Mouse (Mus musculus): Measurements from ENCODE around the gene Blzf1. TPM values are rescaled to one million over a fixed set of nuclear protein-coding genes. Genes with fewer than 3 reads are reported as not detected.
A peak's percentile ranks its signal among the peaks of the same experiment; 100 is the strongest.

The Blzf1 gene
- 23.9 and 25.4 TPM in 2 replicates for polyA plus RNA-seq (2014; fragmentation: Nextera tagmentation; extraction: Ambion mirVana)

DNA sequence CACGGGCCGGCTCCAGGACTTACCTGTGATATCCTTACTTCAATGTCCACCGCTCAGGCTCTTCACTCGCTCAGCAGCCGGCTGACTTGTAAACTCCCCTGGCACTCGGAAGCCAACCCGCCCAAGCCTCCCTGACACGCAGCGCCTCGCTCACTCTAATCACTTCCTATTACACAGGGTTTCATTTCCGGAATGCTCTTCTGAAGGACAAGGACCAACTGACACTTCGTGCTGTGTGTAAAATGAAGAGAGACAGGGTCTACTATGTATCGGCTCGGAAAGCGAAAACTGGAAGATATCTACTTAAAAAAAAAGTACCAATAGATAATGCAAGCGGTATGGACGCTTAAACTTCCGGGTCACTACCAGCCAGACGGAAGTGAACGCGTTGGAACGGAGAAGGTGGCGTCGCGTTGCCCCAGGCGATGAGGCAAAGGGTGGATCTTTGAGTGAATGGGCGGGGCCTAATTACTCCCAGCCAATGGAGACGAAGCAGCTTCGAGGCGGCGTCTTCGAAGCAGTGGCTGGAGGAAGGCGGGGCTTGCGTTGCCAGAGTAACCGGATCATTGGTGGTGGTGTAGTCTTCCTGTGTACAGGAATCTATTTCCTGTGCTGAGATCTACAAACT, at the start of gene Blzf1:
Gene Blzf1 (minus strand): TSS at position 366 of the 628 bp plus-strand sequence.
- H3K27ac ChIP-seq (ENCODE audit: low read depth, low read length), result peak within 1 kb of the TSS; percentile 44; the same call in 1 of the 2 replicates
- peaks cover 2% of the 10 kb centered on the region for H3K36me3 ChIP-seq (ENCODE audit: control insufficient read depth, insufficient read depth, low read length)
- peak within 1 kb of the TSS; percentile 77 for H3K4me3 ChIP-seq (ENCODE audit: low read length)
- peak within 1 kb of the TSS; percentile 77 for H3K4me2 ChIP-seq (replicated peaks; ENCODE audit: low read depth, low read length)
- H3K4me1 ChIP-seq (ENCODE audit: control insufficient read depth, insufficient read depth, low read length), result peaks cover 5% of the 10 kb centered on the region; the same call in 1 of the 2 replicates
- H3K27me3 ChIP-seq (ENCODE audit: control insufficient read depth, insufficient read depth, low read length), result no peaks in the 10 kb centered on the region
- H3K9ac ChIP-seq (ENCODE audit: low read depth, low read length), result peak within 1 kb of the TSS; percentile 76
- no peaks in the 10 kb centered on the region for H3K9me3 ChIP-seq (ENCODE audit: control insufficient read depth, low read length)
- 0% methylated on average over 35 of the region's 35 CpGs for WGBS
- ATAC-seq (ENCODE audit: low FRiP score, low TSS enrichment), result peak; percentile 99

DNA sequence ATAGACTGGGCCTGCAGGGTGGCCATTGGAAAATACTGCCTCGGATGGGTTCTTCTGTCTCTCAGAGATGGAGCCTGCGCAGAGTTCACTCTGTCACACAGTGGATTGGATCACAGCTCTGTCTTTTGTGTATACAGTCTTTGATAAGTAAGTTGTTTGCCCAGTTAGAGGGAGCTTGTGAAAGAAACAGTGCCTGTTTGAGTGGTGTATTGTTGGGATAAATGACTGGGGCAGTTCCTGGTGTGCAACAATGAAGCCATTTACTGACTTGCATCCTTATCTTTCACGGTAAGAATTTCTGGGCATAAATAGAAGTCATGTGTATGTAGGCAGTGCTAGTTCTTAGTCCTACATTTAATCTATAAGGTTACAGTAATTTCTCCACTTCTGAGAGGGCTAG, 46.2 kb upstream of the Blzf1 start:
- Histone ChIP-seq H3K9ac (ENCODE audit: low read depth, low read length) (no peak overlapping the region), H3K4me3 (ENCODE audit: low read length) (no peak overlapping the region), H3K9me3 (ENCODE audit: control insufficient read depth, low read length) (no peaks in the 10 kb centered on the region), H3K36me3 (ENCODE audit: control insufficient read depth, insufficient read depth, low read length) (peaks cover under 1% of the 10 kb centered on the region; the same call in 1 of the 2 replicates), H3K4me2 (replicated peaks; ENCODE audit: low read depth, low read length) (no peak overlapping the region), H3K27ac (ENCODE audit: low read depth, low read length) (no peak overlapping the region), H3K27me3 (ENCODE audit: control insufficient read depth, insufficient read depth, low read length) (no peaks in the 10 kb centered on the region), H3K4me1 (ENCODE audit: control insufficient read depth, insufficient read depth, low read length) (no peaks in the 10 kb centered on the region)
- ATAC-seq (ENCODE audit: low FRiP score, low TSS enrichment), result no peak
- 89% methylated on average over 3 of the region's 3 CpGs for WGBS

DNA sequence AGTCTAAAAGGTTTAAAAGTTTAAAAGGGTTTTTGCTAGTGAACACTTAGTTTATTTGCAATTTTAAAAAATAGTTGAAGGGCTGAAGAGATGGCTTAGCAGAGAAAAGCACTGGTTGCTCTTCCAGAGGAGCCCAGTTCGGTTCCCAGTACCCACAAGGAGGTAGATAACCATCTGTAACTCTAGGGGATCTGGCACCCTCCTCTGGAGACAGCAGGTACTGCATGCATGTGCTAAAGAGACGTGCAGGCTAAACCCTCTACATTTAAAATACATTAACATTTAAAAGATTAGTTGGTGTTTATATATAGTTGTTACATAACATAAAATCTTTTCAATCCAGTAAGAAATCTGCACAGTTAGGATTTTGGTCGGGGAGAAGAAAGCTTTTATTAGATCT, 34.9 kb upstream of the Blzf1 start:
- no peak overlapping the region for H3K4me2 ChIP-seq (replicated peaks; ENCODE audit: low read depth, low read length)
- 88% methylated on average over 3 of the region's 3 CpGs for WGBS
- ATAC-seq (ENCODE audit: low FRiP score, low TSS enrichment), result no peak
- no peak overlapping the region for H3K27ac ChIP-seq (ENCODE audit: low read depth, low read length)
- no peaks in the 10 kb centered on the region for H3K9me3 ChIP-seq (ENCODE audit: control insufficient read depth, low read length)
- H3K9ac ChIP-seq (ENCODE audit: low read depth, low read length), result no peak overlapping the region
- H3K4me3 ChIP-seq (ENCODE audit: low read length), result no peak overlapping the region
- peaks cover 15% of the 10 kb centered on the region; the same call in 1 of the 2 replicates for H3K36me3 ChIP-seq (ENCODE audit: control insufficient read depth, insufficient read depth, low read length)
- H3K27me3 ChIP-seq (ENCODE audit: control insufficient read depth, insufficient read depth, low read length), result no peaks in the 10 kb centered on the region
- H3K4me1 ChIP-seq (ENCODE audit: control insufficient read depth, insufficient read depth, low read length), result no peaks in the 10 kb centered on the region

DNA sequence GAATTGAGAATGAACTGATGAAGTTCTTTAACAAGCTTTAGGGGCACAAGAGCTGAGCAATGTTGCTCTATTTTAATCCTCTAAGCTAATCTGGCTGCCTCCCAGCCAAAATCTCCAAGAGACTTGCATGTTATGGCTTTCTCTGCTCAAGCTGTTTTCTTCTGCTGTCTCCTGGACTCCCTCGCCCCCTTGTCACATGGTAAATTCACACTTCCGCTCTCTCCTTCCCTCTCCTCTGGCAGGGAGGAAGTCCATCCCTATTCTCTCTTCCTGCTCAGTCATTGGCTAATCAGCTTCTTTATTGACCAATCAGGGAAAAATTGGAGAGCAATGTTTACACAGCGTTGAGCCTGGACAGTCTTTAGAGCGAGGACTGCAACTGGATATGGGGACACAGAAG, 28.6 kb upstream of the Blzf1 start:
- Histone ChIP-seq H3K27ac (ENCODE audit: low read depth, low read length) (no peak overlapping the region), H3K9me3 (ENCODE audit: control insufficient read depth, low read length) (no peaks in the 10 kb centered on the region), H3K4me3 (ENCODE audit: low read length) (no peak overlapping the region), H3K27me3 (ENCODE audit: control insufficient read depth, insufficient read depth, low read length) (no peaks in the 10 kb centered on the region), H3K4me1 (ENCODE audit: control insufficient read depth, insufficient read depth, low read length) (no peaks in the 10 kb centered on the region), H3K9ac (ENCODE audit: low read depth, low read length) (no peak overlapping the region), H3K4me2 (replicated peaks; ENCODE audit: low read depth, low read length) (no peak overlapping the region), H3K36me3 (ENCODE audit: control insufficient read depth, insufficient read depth, low read length) (peaks cover 13% of the 10 kb centered on the region; the same call in 1 of the 2 replicates)
- 76% methylated on average over 4 of the region's 4 CpGs for WGBS
- ATAC-seq (ENCODE audit: low FRiP score, low TSS enrichment), result no peak

DNA sequence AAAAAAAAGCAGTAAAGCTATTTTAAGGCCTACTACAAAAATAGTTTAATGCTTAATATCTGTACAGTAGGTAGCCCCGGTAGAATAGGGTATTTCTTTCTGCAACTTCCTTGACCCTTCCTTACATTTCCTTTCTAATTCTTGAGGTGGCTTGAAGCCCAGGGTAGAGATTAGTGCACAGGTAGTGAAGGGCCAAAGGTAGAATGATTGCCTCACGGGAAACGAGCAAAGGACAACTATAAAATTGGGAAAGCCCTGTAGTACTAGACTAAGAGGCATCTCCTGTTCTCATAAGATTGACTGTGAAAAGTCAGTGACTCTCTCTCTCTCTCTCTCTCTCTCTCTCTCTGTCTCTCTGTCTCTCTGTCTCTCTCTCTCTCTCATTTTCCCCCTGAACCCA, 28.1 kb upstream of the Blzf1 start:
- Histone ChIP-seq H3K4me3 (ENCODE audit: low read length) (no peak overlapping the region), H3K9me3 (ENCODE audit: control insufficient read depth, low read length) (no peaks in the 10 kb centered on the region), H3K36me3 (ENCODE audit: control insufficient read depth, insufficient read depth, low read length) (peaks cover 17% of the 10 kb centered on the region; the same call in 1 of the 2 replicates), H3K4me2 (replicated peaks; ENCODE audit: low read depth, low read length) (no peak overlapping the region), H3K27ac (ENCODE audit: low read depth, low read length) (no peak overlapping the region), H3K27me3 (ENCODE audit: control insufficient read depth, insufficient read depth, low read length) (no peaks in the 10 kb centered on the region), H3K9ac (ENCODE audit: low read depth, low read length) (no peak overlapping the region), H3K4me1 (ENCODE audit: control insufficient read depth, insufficient read depth, low read length) (no peaks in the 10 kb centered on the region)
- no peak for ATAC-seq (ENCODE audit: low FRiP score, low TSS enrichment)
- 92% methylated on average over 3 of the region's 3 CpGs for WGBS

DNA sequence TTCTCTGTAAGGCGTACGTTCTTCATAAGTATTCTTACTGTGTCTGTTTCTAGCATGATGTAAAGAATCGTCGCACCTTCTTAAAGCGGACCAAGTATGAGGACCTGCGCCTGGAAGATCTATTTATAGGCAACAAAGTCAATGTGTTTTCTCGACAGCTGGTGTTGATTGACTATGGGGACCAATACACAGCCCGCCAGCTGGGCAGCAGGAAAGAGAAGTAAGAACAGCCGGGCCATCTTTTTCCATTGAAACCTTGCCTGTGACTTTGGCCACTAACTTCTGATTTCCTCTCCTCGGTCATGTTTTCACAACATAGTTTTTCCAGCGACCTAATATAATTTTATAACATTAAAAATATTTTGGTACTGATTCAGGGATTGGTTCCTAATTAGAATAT, 25.3 kb upstream of the Blzf1 start:
- Histone ChIP-seq H3K9ac (ENCODE audit: low read depth, low read length) (no peak overlapping the region), H3K4me3 (ENCODE audit: low read length) (no peak overlapping the region), H3K4me2 (replicated peaks; ENCODE audit: low read depth, low read length) (no peak overlapping the region), H3K9me3 (ENCODE audit: control insufficient read depth, low read length) (no peaks in the 10 kb centered on the region), H3K36me3 (ENCODE audit: control insufficient read depth, insufficient read depth, low read length) (peaks cover 20% of the 10 kb centered on the region; the same call in 1 of the 2 replicates), H3K4me1 (ENCODE audit: control insufficient read depth, insufficient read depth, low read length) (no peaks in the 10 kb centered on the region), H3K27ac (ENCODE audit: low read depth, low read length) (no peak overlapping the region), H3K27me3 (ENCODE audit: control insufficient read depth, insufficient read depth, low read length) (no peaks in the 10 kb centered on the region)
- no peak for ATAC-seq (ENCODE audit: low FRiP score, low TSS enrichment)
- WGBS, result 89% methylated on average over 11 of the region's 11 CpGs

DNA sequence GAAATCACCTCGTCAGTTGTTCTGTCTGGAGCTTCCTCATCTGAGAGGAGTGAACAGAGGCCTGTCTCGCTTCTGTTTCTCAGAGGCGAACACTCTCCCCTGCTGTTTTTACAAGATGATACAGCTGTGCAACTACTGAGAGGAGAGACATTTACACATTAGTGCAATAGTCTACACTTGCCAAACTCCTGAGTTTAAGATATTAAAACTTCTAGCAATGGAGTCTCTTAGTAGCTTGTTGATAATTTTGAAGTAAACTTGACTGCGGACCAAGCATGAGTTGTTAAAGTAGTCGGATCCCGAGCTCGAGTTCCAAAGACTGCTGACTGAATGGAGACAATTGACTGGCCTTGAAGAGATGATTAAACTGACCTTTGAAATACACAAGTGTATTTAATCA, 20.5 kb upstream of the Blzf1 start:
- no peak overlapping the region for H3K27ac ChIP-seq (ENCODE audit: low read depth, low read length)
- no peak overlapping the region for H3K9ac ChIP-seq (ENCODE audit: low read depth, low read length)
- WGBS, result 82% methylated on average over 7 of the region's 7 CpGs
- ATAC-seq (ENCODE audit: low FRiP score, low TSS enrichment), result no peak
- H3K36me3 ChIP-seq (ENCODE audit: control insufficient read depth, insufficient read depth, low read length), result peaks cover 13% of the 10 kb centered on the region; the same call in 1 of the 2 replicates
- no peaks in the 10 kb centered on the region for H3K9me3 ChIP-seq (ENCODE audit: control insufficient read depth, low read length)
- no peaks in the 10 kb centered on the region for H3K27me3 ChIP-seq (ENCODE audit: control insufficient read depth, insufficient read depth, low read length)
- no peak overlapping the region for H3K4me3 ChIP-seq (ENCODE audit: low read length)
- no peaks in the 10 kb centered on the region for H3K4me1 ChIP-seq (ENCODE audit: control insufficient read depth, insufficient read depth, low read length)
- no peak overlapping the region for H3K4me2 ChIP-seq (replicated peaks; ENCODE audit: low read depth, low read length)

DNA sequence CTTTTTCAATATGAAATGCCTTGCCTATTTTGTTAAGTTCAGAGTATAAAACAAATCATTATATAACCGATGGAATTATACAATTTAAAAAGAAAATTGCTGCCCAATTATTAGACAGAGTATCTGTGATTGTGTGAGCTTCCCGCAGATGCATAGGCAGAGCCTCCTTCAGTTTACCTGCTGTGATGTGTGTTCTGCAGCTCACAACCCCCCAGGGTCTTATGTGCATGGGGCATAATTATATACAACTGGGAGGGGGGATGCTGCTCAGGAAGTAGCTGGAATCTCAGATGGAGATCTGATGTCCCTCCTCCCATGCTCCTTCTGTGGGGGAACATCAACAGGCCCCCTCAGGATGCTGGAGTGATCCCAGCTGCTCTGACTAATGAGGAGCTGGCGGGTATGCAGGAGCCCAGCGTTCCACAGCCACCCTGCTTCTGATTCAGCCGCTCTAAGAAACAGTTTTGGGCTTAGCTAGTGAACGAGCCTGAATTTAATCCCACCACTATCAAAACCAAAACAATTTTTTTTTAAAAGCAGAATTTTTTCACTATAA, 19.4 kb upstream of the Blzf1 start:
- 59% methylated on average over 6 of the region's 6 CpGs for WGBS
- Histone ChIP-seq H3K4me2 (replicated peaks; ENCODE audit: low read depth, low read length) (no peak overlapping the region), H3K36me3 (ENCODE audit: control insufficient read depth, insufficient read depth, low read length) (peaks cover 8% of the 10 kb centered on the region; the same call in 1 of the 2 replicates), H3K9me3 (ENCODE audit: control insufficient read depth, low read length) (no peaks in the 10 kb centered on the region), H3K4me3 (ENCODE audit: low read length) (no peak overlapping the region), H3K9ac (ENCODE audit: low read depth, low read length) (no peak overlapping the region), H3K4me1 (ENCODE audit: control insufficient read depth, insufficient read depth, low read length) (0 out of 2 replicates have a peak, but pooled peaks cover 4% of the 10 kb centered on the region), H3K27me3 (ENCODE audit: control insufficient read depth, insufficient read depth, low read length) (no peaks in the 10 kb centered on the region), H3K27ac (ENCODE audit: low read depth, low read length) (no peak overlapping the region)
- ATAC-seq (ENCODE audit: low FRiP score, low TSS enrichment), result peak; percentile 75; the same call in 1 of the 2 replicates

GRCm38 (mm10) chr1:164324878-164325277, 17.6 kb upstream of the Blzf1 start:
- WGBS, result 91% methylated on average over 2 of the region's 2 CpGs
- no peak for ATAC-seq (ENCODE audit: low FRiP score, low TSS enrichment)
- Histone ChIP-seq H3K9me3 (ENCODE audit: control insufficient read depth, low read length) (no peaks in the 10 kb centered on the region), H3K27me3 (ENCODE audit: control insufficient read depth, insufficient read depth, low read length) (no peaks in the 10 kb centered on the region), H3K27ac (ENCODE audit: low read depth, low read length) (no peak overlapping the region), H3K9ac (ENCODE audit: low read depth, low read length) (no peak overlapping the region), H3K4me2 (replicated peaks; ENCODE audit: low read depth, low read length) (no peak overlapping the region), H3K4me3 (ENCODE audit: low read length) (no peak overlapping the region), H3K4me1 (ENCODE audit: control insufficient read depth, insufficient read depth, low read length) (0 out of 2 replicates have a peak, but pooled peaks cover 4% of the 10 kb centered on the region), H3K36me3 (ENCODE audit: control insufficient read depth, insufficient read depth, low read length) (peaks cover 3% of the 10 kb centered on the region; the same call in 1 of the 2 replicates)

Data from kidney, embryonic 14.5 days (tissue).